Mouse (Mus musculus) urinary bladder, adult 18-20 months (tissue): ENCODE results near the gene Smok2b.
"Not testable (repeated sequence)": the region's sequence is repeated elsewhere in the genome, so short reads cannot be mapped to it uniquely, and the experiment has no call there.

Experiments
- DNase-seq, 2 experiments: peaks; one replicate each; pipeline ENCODE4 v3.0.0; 2022; ENCODE audit warnings: low spot score in 2 of 2, mixed read lengths in 2 of 2

Smok2b gene

DNA sequence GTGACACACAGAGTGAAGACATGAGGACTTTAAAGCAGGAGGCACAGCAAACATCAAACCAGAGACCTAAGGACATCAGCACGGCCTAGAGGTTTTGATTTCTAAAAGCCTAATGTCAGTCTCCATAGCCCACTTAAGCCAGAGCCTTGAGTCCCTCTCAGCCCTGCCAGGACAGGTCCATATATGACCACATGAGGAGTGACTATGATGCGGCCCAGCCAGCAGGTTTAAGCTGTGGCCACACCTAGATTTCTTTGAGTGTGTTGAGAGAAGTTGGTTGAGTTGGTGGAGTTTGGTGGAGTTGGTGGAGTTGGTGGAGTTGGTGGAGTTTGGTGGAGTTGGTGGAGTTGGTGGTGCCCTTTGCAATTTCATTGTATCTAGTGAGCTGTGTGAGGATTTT, at the start of gene Smok2b:
TSS of gene Smok2b (plus strand) at position 301 of the 400 bp plus-strand sequence.
- DNase-seq, result not testable (repeated sequence)

- not testable (repeated sequence) for DNase-seq
Observed at GRCm38 (mm10) chr17:13180491-13180890, 49.6 kb upstream of the Smok2b start.

DNA sequence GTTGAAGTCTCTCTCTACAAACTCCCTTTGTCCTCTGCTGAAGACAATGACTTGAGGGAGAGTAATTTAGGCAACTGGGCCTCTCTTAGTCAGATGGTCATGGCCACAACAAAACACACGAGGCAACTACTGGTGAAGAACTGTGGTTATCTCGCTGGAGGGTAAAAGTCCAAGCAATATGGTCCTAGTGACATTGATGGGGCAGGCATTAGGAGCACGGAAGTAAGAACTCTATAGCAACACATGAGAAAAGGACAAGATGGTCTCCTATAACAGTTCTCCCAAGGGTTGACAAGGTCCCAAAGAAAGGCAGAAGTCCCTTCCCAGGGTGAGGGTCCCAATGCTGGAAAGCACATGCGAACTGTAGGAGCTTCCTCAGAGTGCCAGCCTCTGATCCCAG, 47.3 kb upstream of the Smok2b start:
- not testable (repeated sequence) for DNase-seq

DNA sequence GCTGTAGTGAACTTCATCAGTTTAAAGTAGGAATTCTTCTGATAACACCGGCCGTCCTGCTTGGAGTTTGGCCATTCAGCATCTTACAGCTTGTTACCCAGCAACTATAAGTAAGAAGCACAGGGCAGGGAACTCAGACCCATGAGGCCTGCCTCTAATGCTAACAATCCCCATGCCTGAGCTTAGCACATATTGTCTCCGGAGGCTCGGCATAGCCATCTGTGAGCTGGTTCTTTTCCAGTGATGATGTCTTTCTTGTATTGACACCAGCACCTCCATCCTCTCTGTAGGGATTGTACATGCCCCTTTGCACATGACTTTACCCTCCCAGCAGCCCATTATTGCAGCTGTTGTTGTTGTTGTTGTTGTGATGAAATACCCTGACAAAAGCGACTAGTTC, 45.5 kb upstream of the Smok2b start:
- DNase-seq, result not testable (repeated sequence)

GRCm38 (mm10) chr17:13186541-13186940, 43.5 kb upstream of the Smok2b start:
- DNase-seq, result not testable (repeated sequence)

DNA sequence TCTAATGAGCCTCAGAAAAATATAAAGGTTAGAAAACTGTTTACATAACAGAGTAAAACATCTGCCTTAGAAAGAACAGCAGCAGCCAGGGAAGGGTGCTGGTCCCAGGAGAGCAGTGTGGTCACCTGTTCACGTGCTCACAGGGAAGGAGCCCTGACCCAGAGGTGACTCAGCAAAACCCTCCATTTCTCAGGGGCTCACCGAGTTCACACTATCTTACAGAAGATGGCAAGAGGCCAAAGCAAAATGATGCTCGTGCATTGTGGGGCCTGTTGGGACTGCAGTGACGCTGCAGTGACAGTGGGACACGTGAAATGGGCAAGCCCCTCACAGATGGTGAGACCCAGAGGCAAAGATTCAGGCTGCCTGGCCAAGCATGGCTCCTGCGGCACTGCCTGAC, 42.4 kb upstream of the Smok2b start:
- DNase-seq, result peak in 1 of 2 experiments; percentile 56

DNA sequence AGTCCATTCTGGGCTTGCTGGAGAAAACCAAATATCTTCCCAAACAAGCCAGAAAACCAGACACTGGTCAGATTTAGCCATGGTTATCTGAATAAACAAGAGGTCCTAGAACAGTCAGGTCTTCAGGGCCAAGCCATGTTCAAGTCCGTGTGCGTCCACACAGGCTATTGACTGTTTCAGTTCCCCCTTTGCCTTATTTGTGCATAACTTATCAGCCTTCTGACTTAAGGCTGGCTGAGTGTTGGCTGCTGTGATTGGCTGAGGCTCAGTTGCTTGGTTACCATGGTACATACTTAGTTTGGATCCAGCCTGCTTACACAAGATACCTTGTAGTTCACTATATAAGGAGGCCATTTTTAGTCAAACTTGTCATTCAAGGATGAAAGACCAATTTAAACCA, 41.2 kb upstream of the Smok2b start:
- DNase-seq, result not testable (repeated sequence)

- DNase-seq, result not testable (repeated sequence)
Observed at GRCm38 (mm10) chr17:13190836-13191583, 39.0 kb upstream of the Smok2b start.

GRCm38 (mm10) chr17:13196486-13196885, 33.6 kb upstream of the Smok2b start:
- not testable (repeated sequence) for DNase-seq

GRCm38 (mm10) chr17:13198812-13199211, 31.2 kb upstream of the Smok2b start:
- not testable (repeated sequence) for DNase-seq

DNA sequence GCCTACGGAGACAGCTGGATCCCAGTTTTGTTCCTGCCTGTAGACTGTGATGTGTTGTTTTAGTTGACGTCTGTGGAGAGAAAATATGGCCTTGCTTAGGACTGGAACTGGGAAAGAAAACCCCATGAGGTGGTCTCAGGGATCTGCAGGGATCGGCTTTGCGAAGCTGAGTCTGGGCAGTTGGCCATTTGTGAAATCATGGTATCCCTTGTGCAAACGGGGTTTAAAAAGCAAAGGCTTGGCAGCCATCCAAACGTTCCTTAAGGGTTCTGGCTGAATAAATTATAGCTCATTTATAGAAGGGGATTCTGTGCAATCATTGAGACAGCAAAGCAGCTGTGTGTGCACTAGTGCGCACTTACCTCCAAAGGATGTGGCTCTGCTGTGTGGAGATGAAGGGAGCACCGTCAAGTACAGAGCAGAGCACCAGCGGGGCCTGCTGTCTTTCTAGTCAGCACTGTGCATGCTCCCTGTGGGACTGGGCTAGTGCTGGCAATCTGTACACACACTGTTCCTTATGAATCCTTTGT, 30.1 kb upstream of the Smok2b start:
- not testable (repeated sequence) for DNase-seq

DNA sequence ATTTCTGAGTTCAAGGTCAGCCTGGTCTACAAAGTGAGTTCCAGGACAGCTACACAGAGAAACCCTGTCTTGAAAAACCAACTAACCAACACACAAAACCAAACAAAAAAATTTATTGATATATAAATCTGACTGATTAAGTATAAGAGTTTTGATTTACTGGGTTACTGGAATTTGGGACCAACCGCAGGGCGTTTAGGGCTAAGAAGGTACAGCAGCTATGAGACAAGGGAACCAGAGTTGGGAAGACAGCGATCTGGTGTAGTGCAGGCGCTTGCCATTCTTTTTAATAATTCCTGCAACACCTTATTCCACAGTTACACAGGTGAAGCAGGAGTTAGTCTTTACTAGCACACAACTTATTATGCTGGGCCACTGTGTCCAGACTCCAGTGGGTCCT, 28.5 kb upstream of the Smok2b start:
- DNase-seq, result not testable (repeated sequence)

DNA sequence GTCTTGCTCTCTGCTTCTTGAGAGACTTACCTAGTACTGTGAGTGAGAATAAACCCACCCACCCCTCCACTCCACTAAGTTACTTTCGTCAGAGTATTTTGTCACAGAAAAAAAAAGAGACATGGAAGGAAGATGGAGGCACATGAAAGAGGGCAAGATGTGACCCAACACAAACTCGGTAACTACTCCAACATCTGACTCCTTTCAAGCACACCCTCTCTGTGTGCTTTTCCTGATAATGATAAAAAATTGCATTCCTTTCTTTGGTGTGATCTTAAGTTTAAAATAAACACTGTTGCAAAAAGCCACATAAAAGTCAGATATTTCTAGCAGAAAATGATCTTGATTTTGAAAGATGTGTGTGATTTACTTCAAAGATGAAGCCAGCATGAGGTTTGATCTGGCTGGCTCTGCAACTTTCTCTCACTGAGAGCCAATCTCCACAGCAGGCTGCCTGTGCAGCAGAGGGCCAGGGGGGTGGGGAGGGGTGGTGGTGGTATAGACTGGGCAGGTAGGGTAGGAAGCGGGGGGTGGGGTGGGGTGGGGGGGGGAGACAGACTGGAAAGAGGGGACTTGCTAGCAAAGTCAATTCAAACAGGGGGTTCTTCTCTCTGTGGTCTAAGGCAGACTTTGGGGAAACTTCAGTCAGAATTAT, 27.5 kb upstream of the Smok2b start:
- not testable (repeated sequence) for DNase-seq

DNA sequence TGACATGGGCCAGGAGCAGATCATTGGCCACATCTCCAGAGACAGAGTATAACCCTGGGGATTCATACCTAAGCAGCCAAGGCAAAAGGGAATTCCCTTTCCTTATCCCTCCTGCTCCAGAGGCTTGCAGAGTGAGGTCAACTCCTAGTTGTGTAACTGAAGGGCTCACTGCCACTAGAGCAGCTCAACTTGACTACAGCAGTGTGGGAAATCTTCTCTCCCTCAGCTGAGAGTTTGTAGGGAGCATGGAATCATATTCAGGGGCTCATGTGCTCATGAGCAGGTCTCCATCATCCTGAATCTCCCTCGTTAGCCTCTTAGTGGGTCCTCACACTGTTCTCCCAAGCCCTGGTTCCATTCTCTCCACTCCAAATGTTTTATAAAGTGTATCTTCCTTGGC, 24.8 kb upstream of the Smok2b start:
- not testable (repeated sequence) for DNase-seq

GRCm38 (mm10) chr17:13206491-13206890, 23.6 kb upstream of the Smok2b start:
- DNase-seq, result no peak

DNA sequence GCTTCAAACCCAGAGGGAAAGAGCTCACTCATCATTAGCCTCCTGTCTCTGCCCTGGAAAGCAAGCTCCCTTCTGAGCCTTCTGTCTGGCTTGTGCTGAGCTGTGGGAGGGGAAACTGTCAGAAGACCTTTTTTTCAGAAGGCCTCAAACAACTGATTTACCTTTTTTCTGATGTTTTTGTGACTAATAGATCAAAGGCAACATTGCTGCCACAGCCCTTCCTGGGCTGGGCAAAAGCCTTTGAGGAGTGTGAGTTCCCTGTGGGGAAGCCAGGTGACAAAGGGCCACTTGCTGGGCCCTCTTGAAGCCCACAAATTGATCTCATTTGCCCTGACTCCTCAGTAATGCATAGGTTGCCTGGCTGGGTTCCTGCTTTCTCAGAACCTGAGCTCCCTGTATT, 21.6 kb upstream of the Smok2b start:
- DNase-seq, result not testable (repeated sequence)

DNA sequence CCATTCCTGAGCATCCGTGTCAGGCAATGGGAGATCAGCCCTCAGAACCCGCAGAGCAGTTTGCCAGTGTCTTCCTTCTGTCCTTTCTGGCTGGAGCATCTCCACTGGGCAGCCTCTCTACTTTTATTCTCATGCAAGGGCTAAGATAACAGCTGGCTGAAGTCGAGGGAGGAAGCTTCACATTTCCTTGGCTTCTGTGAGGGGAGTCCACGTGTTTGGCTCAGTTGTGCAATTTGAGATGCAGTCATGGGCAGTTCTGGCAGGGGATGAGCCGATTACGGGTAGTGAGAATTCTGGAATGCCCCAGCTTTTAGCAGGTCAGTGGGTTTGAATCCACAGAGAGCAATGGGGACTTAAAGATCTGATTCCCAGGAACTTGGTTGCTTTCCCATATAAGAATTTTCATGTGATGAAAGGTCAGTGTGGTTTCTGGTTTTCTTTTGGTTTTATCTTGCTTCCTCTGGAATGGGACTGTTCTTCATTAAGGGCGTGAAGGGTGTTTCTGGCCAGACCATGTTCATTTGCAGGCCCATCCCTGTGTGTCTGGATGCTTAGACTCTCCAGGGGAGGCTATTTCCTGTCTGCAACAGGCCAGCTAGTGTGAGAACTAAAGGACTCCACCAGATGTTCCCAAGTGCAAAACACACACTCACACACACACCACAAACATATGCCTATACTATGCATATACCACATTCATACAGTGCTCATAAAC, 17.8 kb upstream of the Smok2b start:
- DNase-seq, result peak in 1 of 2 experiments; percentile 70

DNA sequence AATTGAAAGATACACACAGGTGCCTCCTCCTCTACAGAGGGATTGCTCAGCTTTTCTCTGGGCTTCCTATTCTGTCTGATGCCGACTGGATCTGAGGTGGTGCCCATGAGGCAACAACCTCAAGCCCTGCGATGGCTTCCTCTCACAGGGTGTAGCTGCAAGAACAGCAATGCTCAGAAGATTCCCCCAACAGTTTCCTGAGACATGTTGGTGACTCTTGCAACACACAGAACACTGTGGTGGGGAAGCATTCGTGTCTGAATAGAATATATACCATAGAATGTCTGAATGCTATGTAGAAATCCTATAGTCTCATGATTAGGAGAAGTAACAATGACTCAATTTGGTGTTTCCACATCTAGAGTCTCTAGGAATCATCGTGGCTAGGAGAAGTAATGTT, 15.9 kb upstream of the Smok2b start:
- no peak for DNase-seq

DNA sequence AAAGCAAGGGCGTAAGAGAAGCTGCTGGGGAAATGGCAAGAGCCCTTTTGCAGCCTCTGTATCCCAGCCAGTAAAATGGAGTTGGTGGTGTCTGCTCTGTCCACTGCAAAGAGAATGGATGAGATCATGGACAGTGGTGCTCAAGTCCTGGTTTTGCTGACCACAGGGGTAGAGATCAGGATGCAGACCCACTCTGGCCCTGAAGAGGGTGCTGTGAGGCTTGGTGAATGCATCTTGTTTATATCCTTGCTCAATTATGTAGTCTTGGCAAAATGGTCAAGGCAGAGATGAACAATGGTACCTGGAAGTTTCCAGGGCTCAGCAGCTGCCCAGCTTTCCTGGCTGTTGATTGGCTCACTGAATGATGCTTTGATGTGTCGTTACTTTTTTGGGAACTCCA, 14.5 kb upstream of the Smok2b start:
- no peak for DNase-seq

GRCm38 (mm10) chr17:13220888-13221287, 9.2 kb upstream of the Smok2b start, which contains the start of gene Smok2a:
Gene Smok2a (plus strand): TSS chr17:13221188.
- DNase-seq, result no peak

DNA sequence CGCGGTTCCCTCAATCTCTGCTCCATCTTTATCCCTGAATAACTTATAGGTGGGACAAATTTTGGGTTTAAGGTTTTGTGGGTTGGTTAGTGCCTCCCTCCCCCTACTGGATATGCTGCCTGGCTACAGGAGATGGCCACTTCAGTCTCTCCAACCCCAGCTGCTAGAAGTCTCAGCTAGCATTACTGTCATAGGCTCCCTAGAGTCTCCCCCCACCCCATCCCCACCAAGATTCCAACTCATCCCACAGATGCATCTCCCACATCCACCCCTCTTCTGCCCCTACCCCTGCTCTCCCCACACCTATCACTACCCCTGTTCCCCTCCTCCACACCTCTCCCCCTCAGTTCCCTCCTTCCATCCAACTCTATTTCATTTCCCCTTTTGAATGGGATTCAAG, 8.1 kb upstream of the Smok2b start:
- not testable (repeated sequence) for DNase-seq

DNA sequence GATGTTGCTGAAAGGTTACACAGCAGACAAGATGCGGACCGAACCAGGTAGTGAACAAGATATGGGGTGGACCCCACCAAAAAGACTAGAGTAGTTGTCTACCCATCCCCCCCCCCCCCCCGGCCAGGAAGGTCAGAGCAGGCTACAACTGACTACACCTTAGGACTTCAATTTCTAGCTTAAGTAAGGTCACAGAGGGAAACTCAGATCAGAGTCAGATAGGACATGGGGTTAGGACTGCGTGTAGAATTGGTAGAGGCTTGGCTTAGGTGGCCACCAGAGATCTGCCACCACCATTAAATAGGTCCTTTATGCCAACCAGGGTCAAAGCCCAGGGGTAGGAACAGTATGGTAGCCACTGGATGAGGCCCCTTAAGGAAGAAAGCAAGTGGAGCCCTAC, 9.4 kb downstream of the Smok2b start:
- DNase-seq, result not testable (repeated sequence)
